Mouse (Mus musculus) MEL (cell line): ENCODE data around the gene Cpsf4. TPM values are rescaled to one million over a fixed set of nuclear protein-coding genes. Genes with fewer than 3 reads are reported as not detected.

Source experiments
- DNase-seq: peaks from one replicate; pipeline ENCODE4 v3.0.0; 2011; ENCODE audit warnings: low read depth, low spot score
- H3K27ac ChIP-seq: 2 replicates; pipeline ENCODE4 v1.5.1; 2012; ENCODE audit warnings: low read depth, mild to moderate bottlenecking, control low read depth, low read length, moderate library complexity; ENCODE audit not compliant: control insufficient read depth
- H3K27me3 ChIP-seq, 2 experiments: fragments of 150-350 bp in 1 of 2; sonication (generic) in 1 of 2; 2 replicates each; pipeline ENCODE4 v1.6.1; 2012; ENCODE audit warnings: low read length in 2 of 2, mild to moderate bottlenecking in 2 of 2, improper control_type of control experiment in 1 of 2, moderate library complexity in 1 of 2; ENCODE audit not compliant: insufficient read depth in 2 of 2, control insufficient read depth in 1 of 2
- H3K36me3 ChIP-seq, 2 experiments: 2 replicates each; pipeline ENCODE4 v1.6.1; 2012 to 2014; ENCODE audit warnings: low read length in 2 of 2, improper control_type of control experiment in 1 of 2, inconsistent platforms in 1 of 2, mild to moderate bottlenecking in 1 of 2; ENCODE audit not compliant: insufficient read depth in 2 of 2, control insufficient read depth in 1 of 2
- H3K4me1 ChIP-seq, 2 experiments: fragments of 150-350 bp in 1 of 2; sonication (generic) in 1 of 2; 2 replicates each; pipeline ENCODE4 v1.6.1; 2012; ENCODE audit warnings: low read length in 2 of 2, improper control_type of control experiment in 1 of 2, mild to moderate bottlenecking in 1 of 2; ENCODE audit not compliant: insufficient read depth in 2 of 2, control insufficient read depth in 1 of 2
- H3K4me3 ChIP-seq, 2 experiments: fragments of 150-350 bp in 1 of 2; sonication (generic) in 1 of 2; 2 replicates each; pipeline ENCODE4 v1.5.1; 2012; ENCODE audit warnings: low read depth in 2 of 2, low read length in 2 of 2, mild to moderate bottlenecking in 2 of 2, moderate library complexity in 2 of 2, control low read depth in 1 of 2, improper control_type of control experiment in 1 of 2; ENCODE audit not compliant: control insufficient read depth in 1 of 2, insufficient read depth in 1 of 2
- H3K79me2 ChIP-seq: 2 replicates; pipeline ENCODE4 v1.6.1; 2012; ENCODE audit warnings: mild to moderate bottlenecking, low read length, moderate library complexity; ENCODE audit not compliant: control insufficient read depth, poor library complexity, insufficient read depth
- H3K9ac ChIP-seq: 2 replicates; pipeline ENCODE4 v1.6.1; 2012; ENCODE audit warnings: low read depth, mild to moderate bottlenecking, control low read depth, low read length, moderate library complexity; ENCODE audit not compliant: control insufficient read depth, poor library complexity, severe bottlenecking
- H3K9me3 ChIP-seq: fragments of 150-350 bp; sonication (generic); replicated peaks from 2 replicates; pipeline ENCODE4 v1.6.1; 2012; ENCODE audit warnings: mild to moderate bottlenecking, low read length, improper control_type of control experiment, moderate library complexity; ENCODE audit not compliant: insufficient read depth
- BHLHE40 ChIP-seq: IDR thresholded peaks from 2 replicates; pipeline ENCODE4 v1.6.1; 2012; ENCODE audit warnings: low read depth, mild to moderate bottlenecking, inconsistent platforms, low read length, improper control_type of control experiment, borderline replicate concordance
- CHD1 ChIP-seq: IDR thresholded peaks from 2 replicates; pipeline ENCODE4 v1.6.1; 2012; ENCODE audit warnings: low read depth, mild to moderate bottlenecking, inconsistent platforms, low read length, improper control_type of control experiment
- CHD2 ChIP-seq: IDR thresholded peaks from 2 replicates; pipeline ENCODE4 v1.6.1; 2011; ENCODE audit warnings: low read length, improper control_type of control experiment
- CTCF ChIP-seq, 3 experiments: IDR thresholded peaks in 2 of 3; conservative IDR thresholded peaks in 1 of 3; 2 replicates each; pipeline ENCODE4 v1.5.1; 2011 to 2012; ENCODE audit warnings: low read length in 3 of 3, low read depth in 2 of 3, mild to moderate bottlenecking in 2 of 3, improper control_type of control experiment in 1 of 3, inconsistent platforms in 1 of 3, mixed read lengths in 1 of 3, moderate library complexity in 1 of 3; ENCODE audit not compliant: control insufficient read depth in 1 of 3, insufficient read depth in 1 of 3, poor library complexity in 1 of 3, severe bottlenecking in 1 of 3
- E2F4 ChIP-seq: IDR thresholded peaks from 2 replicates; pipeline ENCODE4 v1.6.1; 2011; ENCODE audit warnings: low read depth, low read length, improper control_type of control experiment, borderline replicate concordance
- ELF1 ChIP-seq: IDR thresholded peaks from 2 replicates; pipeline ENCODE4 v1.6.1; 2014; ENCODE audit warnings: low read depth, mild to moderate bottlenecking, inconsistent platforms, low read length, improper control_type of control experiment, moderate library complexity
- EP300 ChIP-seq, 2 experiments: IDR thresholded peaks; 2 replicates each; pipeline ENCODE4 v1.6.1; 2011; ENCODE audit warnings: improper control_type of control experiment in 2 of 2, low read length in 2 of 2, low read depth in 1 of 2, mild to moderate bottlenecking in 1 of 2
- ETS1 ChIP-seq: IDR thresholded peaks from 2 replicates; pipeline ENCODE4 v1.6.1; 2012; ENCODE audit warnings: low read depth, mild to moderate bottlenecking, inconsistent platforms, low read length, improper control_type of control experiment, moderate library complexity
- GABPA ChIP-seq: IDR thresholded peaks from 2 replicates; pipeline ENCODE4 v1.6.1; 2012; ENCODE audit warnings: low read depth, mild to moderate bottlenecking, inconsistent platforms, low read length, improper control_type of control experiment, moderate library complexity
- GATA1 ChIP-seq: IDR thresholded peaks from 2 replicates; pipeline ENCODE4 v1.6.1; 2011; ENCODE audit warnings: low read depth, low read length, improper control_type of control experiment
- HCFC1 ChIP-seq: IDR thresholded peaks from 2 replicates; pipeline ENCODE4 v1.6.1; 2012; ENCODE audit warnings: low read depth, mild to moderate bottlenecking, inconsistent platforms, low read length, improper control_type of control experiment, moderate library complexity
- JUND ChIP-seq: IDR thresholded peaks from 2 replicates; pipeline ENCODE4 v1.6.1; 2011; ENCODE audit warnings: low read depth, mild to moderate bottlenecking, improper control_type of control experiment, low read length
- KAT2A ChIP-seq: conservative IDR thresholded peaks from 2 replicates; pipeline ENCODE4 v1.6.1; 2012; ENCODE audit warnings: low read depth, low read length, improper control_type of control experiment, inconsistent platforms
- MAFK ChIP-seq: IDR thresholded peaks from 2 replicates; pipeline ENCODE4 v1.6.1; 2011; ENCODE audit warnings: low read depth, mild to moderate bottlenecking, low read length, improper control_type of control experiment, borderline replicate concordance
- MAX ChIP-seq: IDR thresholded peaks from 2 replicates; pipeline ENCODE4 v1.6.1; 2011; ENCODE audit warnings: low read length, improper control_type of control experiment
- MAZ ChIP-seq: IDR thresholded peaks from 2 replicates; pipeline ENCODE4 v1.6.1; 2012; ENCODE audit warnings: low read depth, mild to moderate bottlenecking, inconsistent platforms, low read length, improper control_type of control experiment
- MXI1 ChIP-seq: IDR thresholded peaks from 2 replicates; pipeline ENCODE4 v1.6.1; 2011; ENCODE audit warnings: mild to moderate bottlenecking, low read depth, low read length, improper control_type of control experiment
- MYB ChIP-seq: IDR thresholded peaks from 2 replicates; pipeline ENCODE4 v1.6.1; 2011; ENCODE audit warnings: mild to moderate bottlenecking, low read depth, low read length, improper control_type of control experiment
- MYC ChIP-seq: IDR thresholded peaks from 2 replicates; pipeline ENCODE4 v1.6.1; 2011; ENCODE audit warnings: low read depth, mild to moderate bottlenecking, low read length, improper control_type of control experiment, moderate library complexity
- NELFE ChIP-seq: IDR thresholded peaks from 2 replicates; pipeline ENCODE4 v1.6.1; 2011; ENCODE audit warnings: low read depth, low read length, improper control_type of control experiment
- NRF1 ChIP-seq: IDR thresholded peaks from 2 replicates; pipeline ENCODE4 v1.6.1; 2014; ENCODE audit warnings: low read depth, mild to moderate bottlenecking, inconsistent platforms, low read length, improper control_type of control experiment, moderate library complexity; ENCODE audit not compliant: poor library complexity, insufficient read depth, severe bottlenecking
- POLR2A ChIP-seq, 2 experiments: IDR thresholded peaks; 2 replicates each; pipeline ENCODE4 v1.6.1; 2011 to 2012; ENCODE audit warnings: low read length in 2 of 2, mild to moderate bottlenecking in 2 of 2, control low read depth in 1 of 2, improper control_type of control experiment in 1 of 2, low read depth in 1 of 2, moderate library complexity in 1 of 2; ENCODE audit not compliant: control insufficient read depth in 1 of 2, insufficient read depth in 1 of 2, poor library complexity in 1 of 2
- POLR2AphosphoS2 ChIP-seq: IDR thresholded peaks from 2 replicates; pipeline ENCODE4 v1.6.1; 2011; ENCODE audit warnings: low read length, improper control_type of control experiment
- POLR2AphosphoS5 ChIP-seq: IDR thresholded peaks from 2 replicates; pipeline ENCODE4 v1.6.1; 2012; ENCODE audit warnings: low read depth, borderline replicate concordance, mild to moderate bottlenecking, inconsistent platforms, low read length, moderate library complexity, mixed read lengths
- RCOR1 ChIP-seq: IDR thresholded peaks from 2 replicates; pipeline ENCODE4 v1.6.1; 2012; ENCODE audit warnings: low read depth, mild to moderate bottlenecking, inconsistent platforms, low read length, improper control_type of control experiment
- SMC3 ChIP-seq: IDR thresholded peaks from 2 replicates; pipeline ENCODE4 v1.6.1; 2011; ENCODE audit warnings: low read depth, low read length, improper control_type of control experiment
- TAL1 ChIP-seq: IDR thresholded peaks from 2 replicates; pipeline ENCODE4 v1.6.1; 2012; ENCODE audit warnings: mild to moderate bottlenecking, inconsistent platforms, low read length, moderate library complexity, mixed read lengths
- TBP ChIP-seq: IDR thresholded peaks from 2 replicates; pipeline ENCODE4 v1.8.0; 2011; ENCODE audit warnings: low read depth, low read length, improper control_type of control experiment
- TCF12 ChIP-seq: IDR thresholded peaks from 2 replicates; pipeline ENCODE4 v1.6.1; 2014; ENCODE audit warnings: low read depth, mild to moderate bottlenecking, inconsistent platforms, low read length, improper control_type of control experiment, moderate library complexity
- UBTF ChIP-seq: IDR thresholded peaks from 2 replicates; pipeline ENCODE4 v1.6.1; 2012; ENCODE audit warnings: low read depth, mild to moderate bottlenecking, inconsistent platforms, low read length, improper control_type of control experiment, moderate library complexity, borderline replicate concordance; ENCODE audit not compliant: insufficient read depth
- USF2 ChIP-seq, 2 experiments: IDR thresholded peaks; 2 replicates each; pipeline ENCODE4 v1.6.1; 2011 to 2012; ENCODE audit warnings: improper control_type of control experiment in 2 of 2, low read length in 2 of 2, borderline replicate concordance in 1 of 2, inconsistent platforms in 1 of 2, low read depth in 1 of 2, mild to moderate bottlenecking in 1 of 2; ENCODE audit not compliant: insufficient read depth in 1 of 2
- ZC3H11A ChIP-seq: IDR thresholded peaks from 2 replicates; pipeline ENCODE4 v1.6.1; 2012; ENCODE audit warnings: low read depth, mild to moderate bottlenecking, inconsistent platforms, low read length, improper control_type of control experiment
- ZKSCAN1 ChIP-seq: IDR thresholded peaks from 2 replicates; pipeline ENCODE4 v1.6.1; 2012; ENCODE audit warnings: low read depth, mild to moderate bottlenecking, inconsistent platforms, low read length, improper control_type of control experiment, moderate library complexity
- ZMIZ1 ChIP-seq: IDR thresholded peaks from 2 replicates; pipeline ENCODE4 v1.6.1; 2012; ENCODE audit warnings: low read depth, mild to moderate bottlenecking, inconsistent platforms, low read length, improper control_type of control experiment, moderate library complexity
- ZNF384 ChIP-seq: IDR thresholded peaks from 2 replicates; pipeline ENCODE4 v1.6.1; 2012; ENCODE audit warnings: low read depth, mild to moderate bottlenecking, inconsistent platforms, low read length, improper control_type of control experiment
- polyA plus RNA-seq, 2 experiments: library from polyadenylated mRNA; stranded (reverse) in 1 of 2; unstranded in 1 of 2; fragments of >175 nt in 1 of 2; fragments of >200 nt in 1 of 2; gene quantifications; 2 replicates each; pipeline versions ENCODE4 v1.2.1 to v1.2.4; 2012; ENCODE audit warnings: low replicate concordance in 2 of 2, low read depth in 1 of 2; ENCODE audit not compliant: insufficient read length in 2 of 2, insufficient read depth in 1 of 2, missing spikeins in 1 of 2
- total RNA-seq: library from RNA; depleted of rRNA; stranded (reverse); fragments of 300-350 nt; gene quantifications from 2 replicates; pipeline ENCODE4 v1.2.3, GENCODE M21; 2012

Cpsf4 gene
- total and polyA plus RNA-seq, 3 experiments, result 75.3 to 88.2 TPM; not detected in 1

GRCm38 (mm10) chr5:145203936-145204691 is 37.1 kb downstream of the Cpsf4 start, which contains the start of gene Zkscan5:
Gene Zkscan5, plus strand, starts transcription at chr5:145204562.
- Histone ChIP-seq H3K4me1 (peaks cover 0 to 27% of the 10 kb centered on the region in 2 experiments; a peak in 3 of 4 replicates), H3K9ac (peak within 1 kb of the TSS; percentile 82), H3K36me3 (peaks cover 0 to 25% of the 10 kb centered on the region in 2 experiments; a peak in 2 of 4 replicates), H3K27ac (peak within 1 kb of the TSS; percentile 87), H3K4me3 (peak within 1 kb of the TSS; percentile 78 to 95), H3K27me3 (no peaks in the 10 kb centered on the region), H3K79me2 (peaks cover 28% of the 10 kb centered on the region), H3K9me3 (no peaks in the 10 kb centered on the region)
- DNase-seq, result peak; percentile 100
- TF ChIP-seq ETS1 (peak; percentile 72; the same call in 1 of the 2 replicates), NRF1 (no peak), GABPA (peak; percentile 81; the same call in 1 of the 2 replicates), E2F4 (no peak), KAT2A (peak; percentile 81), ZNF384 (peak; percentile 48), HCFC1 (peak; percentile 88), JUND (no peak), GATA1 (peak; percentile 24; the same call in 1 of the 2 replicates), BHLHE40 (0 out of 2 replicates have a peak, but pooled peaks have one; percentile 2), UBTF (no peak), MAX (peak; percentile 65; the same call in 1 of the 2 replicates), TBP (peak; percentile 86), MAFK (no peak), CHD2 (no peak; the same call in 1 of the 2 replicates), MYB (no peak), TAL1 (no peak), ZMIZ1 (peak; percentile 26; the same call in 1 of the 2 replicates), CHD1 (0 out of 2 replicates have a peak, but pooled peaks have one; percentile 3), USF2 (IDR thresholded peaks at IDR 0.05; ENCODE audit: borderline replicate concordance in 1 of 2, insufficient read depth in 1 of 2, low read depth in 1 of 2, low read length in 2 of 2) (no peak), ELF1 (peak; percentile 90), POLR2AphosphoS5 (no peak), POLR2AphosphoS2 (peak; percentile 72), MYC (peak; percentile 52; the same call in 1 of the 2 replicates), TCF12 (peak; percentile 67), MAZ (no peak; the same call in 1 of the 2 replicates), SMC3 (no peak), ZKSCAN1 (no peak), ZC3H11A (no peak), NELFE (peak; percentile 83), RCOR1 (no peak), EP300 (IDR thresholded peaks at IDR 0.05; ENCODE audit: low read depth in 1 of 2, low read length in 2 of 2) (peak; percentile 6 to 37; a peak in 1 of 4 replicates), CTCF (IDR thresholded peaks at IDR 0.05 in 2 of 3, conservative IDR thresholded peaks at IDR 0.05 in 1 of 3; ENCODE audit: control insufficient read depth in 1 of 3, insufficient read depth in 1 of 3, low read depth in 2 of 3, low read length in 3 of 3, poor library complexity in 1 of 3, severe bottlenecking in 1 of 3) (no peak), MXI1 (peak; percentile 77), POLR2A (IDR thresholded peaks at IDR 0.05; ENCODE audit: control insufficient read depth in 1 of 2, insufficient read depth in 1 of 2, low read depth in 1 of 2, low read length in 2 of 2, poor library complexity in 1 of 2) (peak; percentile 56 to 76; a peak in 3 of 4 replicates)
